Mouse (Mus musculus) limb, embryonic 12.5 days (tissue): ENCODE data around the gene Pou2f1. TPM values are rescaled to one million over a fixed set of nuclear protein-coding genes. Genes with fewer than 3 reads are reported as not detected.

Experiments
- ATAC-seq: fragments of 200-750 bp; cut with Nextera tagmentation; 2 replicates; pipeline ENCODE4 v1.8.0; 2017; ENCODE audit warnings: low read depth, moderate TSS enrichment; ENCODE audit not compliant: insufficient number of reproducible peaks, insufficient read depth, low FRiP score, low TSS enrichment
- H3K27ac ChIP-seq: fragments of 300-500 bp; sonication (generic); 2 replicates; pipeline ENCODE4 v1.5.1; 2016; ENCODE audit warnings: mild to moderate bottlenecking, moderate library complexity
- H3K27me3 ChIP-seq: fragments of 300-500 bp; sonication (generic); 2 replicates; pipeline ENCODE4 v1.6.1; 2016; ENCODE audit warnings: mild to moderate bottlenecking, moderate library complexity
- H3K36me3 ChIP-seq: fragments of 300-500 bp; sonication (generic); 2 replicates; pipeline ENCODE4 v1.6.1; 2016; ENCODE audit warnings: mild to moderate bottlenecking, moderate library complexity
- H3K4me1 ChIP-seq: fragments of 300-500 bp; sonication (generic); replicated peaks from 2 replicates; pipeline ENCODE4 v1.6.1; 2016
- H3K4me2 ChIP-seq: fragments of 300-500 bp; sonication (generic); 2 replicates; pipeline ENCODE4 v1.6.1; 2016; ENCODE audit warnings: mild to moderate bottlenecking, moderate library complexity
- H3K4me3 ChIP-seq: fragments of 300-500 bp; sonication (generic); replicated peaks from 2 replicates; pipeline ENCODE4 v1.5.1; 2016; ENCODE audit warnings: mild to moderate bottlenecking
- H3K9ac ChIP-seq: fragments of 300-500 bp; sonication (generic); replicated peaks from 2 replicates; pipeline ENCODE4 v1.6.1; 2016; ENCODE audit warnings: mild to moderate bottlenecking, moderate library complexity
- H3K9me3 ChIP-seq: fragments of 300-500 bp; sonication (generic); 2 replicates; pipeline ENCODE4 v1.6.1; 2016; ENCODE audit warnings: mild to moderate bottlenecking, moderate library complexity
- WGBS: fragments of 180-500 bp; shearing (Covaris S2); methylation state at CpG from one replicate; pipeline ENCODE4 v1.1.7; 2016; 5-methylcytosine and 5-hydroxymethylcytosine counted together
- polyA plus RNA-seq: library from polyadenylated mRNA; unstranded; fragments of >200 nt; fragmentation: Nextera tagmentation; extraction: Ambion mirVana; gene quantifications from 2 replicates; pipeline ENCODE4 v1.2.1, GENCODE M21; 2016

Pou2f1 gene
- polyA plus RNA-seq, result 17.0 and 18.5 TPM in 2 replicates

DNA sequence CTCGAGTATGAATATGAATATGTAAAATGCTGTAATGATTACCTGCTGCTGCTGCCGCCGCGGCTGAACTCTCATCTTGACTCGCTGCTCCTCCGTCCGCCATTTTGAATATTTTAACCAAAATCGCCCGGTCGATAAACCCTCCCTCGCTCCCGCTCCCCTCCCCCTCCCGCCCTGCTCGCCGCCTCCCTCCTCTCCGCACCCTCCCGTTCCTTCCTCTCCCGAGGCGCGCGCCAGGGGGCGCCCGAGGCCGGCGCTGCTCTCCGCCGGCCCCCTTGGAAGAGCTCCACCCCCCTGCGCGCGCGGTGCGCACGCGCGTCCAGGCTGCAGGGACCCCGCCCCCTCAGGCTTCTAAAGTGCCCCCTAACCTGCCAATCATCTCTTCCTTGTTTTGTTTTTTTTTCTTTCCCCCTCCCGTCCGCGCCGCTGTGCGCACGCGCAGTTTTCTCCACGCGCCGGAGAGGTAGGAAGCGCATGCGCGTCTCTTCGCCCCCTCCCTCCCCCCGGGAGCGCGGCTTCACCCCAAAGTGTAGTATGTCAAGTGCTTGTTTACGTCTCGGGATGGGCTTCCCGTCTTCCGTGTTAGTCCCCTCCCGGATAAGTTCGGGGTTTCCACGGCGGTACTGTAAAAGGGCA, at the start of gene Pou2f1:
TSS of gene Pou2f1 (minus strand) at position 159 of the 636 bp plus-strand sequence.
- peak within 1 kb of the TSS; percentile 99 for H3K4me3 ChIP-seq
- no peaks in the 10 kb centered on the region for H3K9me3 ChIP-seq
- H3K4me2 ChIP-seq, result peak within 1 kb of the TSS; percentile 92
- peak; percentile 86 for ATAC-seq
- peak within 1 kb of the TSS; percentile 98 for H3K9ac ChIP-seq
- no peaks in the 10 kb centered on the region for H3K27me3 ChIP-seq
- H3K36me3 ChIP-seq, result no peaks in the 10 kb centered on the region
- peaks cover 23% of the 10 kb centered on the region for H3K4me1 ChIP-seq
- under 1% methylated on average over 59 of the region's 61 CpGs for WGBS
- peak within 1 kb of the TSS; percentile 93 for H3K27ac ChIP-seq

DNA sequence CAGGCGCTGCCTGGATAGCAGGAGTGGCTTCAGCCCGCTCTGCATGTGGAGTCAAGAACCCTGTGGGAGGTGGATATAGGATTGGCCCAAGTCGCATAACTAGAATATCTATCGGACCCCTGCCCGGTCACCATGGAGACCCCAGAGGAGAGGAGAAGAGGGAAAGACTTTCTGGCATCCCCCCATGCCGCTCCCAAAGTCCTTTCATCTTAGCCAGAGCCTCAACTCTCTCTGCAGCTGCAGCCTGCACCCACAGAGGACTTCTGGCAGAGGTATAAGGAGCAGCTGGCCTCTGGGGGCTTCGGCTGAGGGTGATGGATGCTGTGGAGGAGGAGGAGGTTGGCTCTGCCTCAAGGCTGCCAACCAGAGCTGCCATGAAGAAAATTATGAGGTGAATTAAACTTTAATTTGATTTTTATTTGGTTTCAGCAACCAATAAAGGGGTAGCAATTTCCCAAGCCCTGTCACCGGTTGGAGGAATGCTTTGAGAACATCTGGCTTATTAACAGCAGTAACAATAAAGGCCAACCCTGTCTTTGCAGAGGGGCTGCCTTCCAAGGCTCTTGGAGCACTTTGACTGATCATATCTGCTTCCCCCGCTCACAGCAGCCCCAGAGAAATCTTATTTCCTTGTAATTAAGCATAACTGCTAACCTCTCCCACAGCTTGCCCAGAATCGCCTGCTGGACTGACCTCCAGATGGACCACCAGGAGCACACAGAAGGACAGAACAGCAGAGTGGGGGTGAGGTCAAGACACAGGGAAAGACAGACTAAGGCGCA, 46.8 kb upstream of the Pou2f1 start:
- WGBS, result 3% methylated on average over 11 of the region's 11 CpGs
- Histone ChIP-seq H3K36me3 (no peaks in the 10 kb centered on the region), H3K4me1 (peaks cover 60% of the 10 kb centered on the region), H3K4me2 (peak overlapping the region; percentile 93), H3K4me3 (peak overlapping the region; percentile 48), H3K9ac (peak overlapping the region; percentile 18), H3K9me3 (no peaks in the 10 kb centered on the region), H3K27me3 (0 out of 2 replicates have a peak, but pooled peaks cover 13% of the 10 kb centered on the region), H3K27ac (peak overlapping the region; percentile 80)
- peak; percentile 73 for ATAC-seq

DNA sequence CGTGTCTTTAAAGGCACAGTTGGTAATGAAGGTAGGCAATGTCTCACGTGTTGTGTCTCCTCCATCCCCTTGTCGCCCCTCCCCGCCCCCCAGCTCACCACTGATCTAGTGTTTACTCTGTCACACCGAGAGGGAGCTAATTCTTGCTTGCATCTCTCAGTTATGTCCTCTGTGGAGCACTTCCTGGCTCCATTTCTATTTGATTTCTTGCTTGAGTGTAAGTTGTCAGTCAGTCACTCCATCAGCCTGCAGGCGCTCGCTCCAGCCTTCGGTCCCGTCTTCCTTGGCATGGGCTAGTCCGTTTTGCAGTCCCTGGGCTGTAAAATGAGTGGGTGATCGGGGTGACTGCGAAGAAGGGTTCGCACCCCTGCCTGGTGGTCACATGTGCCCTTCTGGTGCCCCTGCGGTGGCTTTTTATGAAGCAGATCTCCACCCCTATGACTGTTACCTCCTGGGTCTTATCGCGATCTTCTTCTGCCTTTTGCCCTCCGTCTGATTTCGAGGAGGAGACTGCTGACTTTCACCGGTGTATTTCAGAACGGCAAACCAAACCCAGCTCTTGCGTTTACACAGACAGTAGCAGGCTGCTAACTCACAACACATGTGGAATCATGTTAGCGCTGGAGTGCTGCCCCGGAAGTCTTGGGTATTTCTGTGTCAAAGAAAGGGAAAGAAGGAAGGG, 45.9 kb upstream of the Pou2f1 start:
- Histone ChIP-seq H3K27me3 (0 out of 2 replicates have a peak, but pooled peaks cover 13% of the 10 kb centered on the region), H3K4me1 (peaks cover 63% of the 10 kb centered on the region), H3K4me2 (peak overlapping the region; percentile 93), H3K9me3 (no peaks in the 10 kb centered on the region), H3K36me3 (no peaks in the 10 kb centered on the region), H3K27ac (peak overlapping the region; percentile 77), H3K9ac (peak overlapping the region; percentile 18), H3K4me3 (peak overlapping the region; percentile 48)
- WGBS, result 1% methylated on average over 23 of the region's 23 CpGs
- no peak for ATAC-seq

DNA sequence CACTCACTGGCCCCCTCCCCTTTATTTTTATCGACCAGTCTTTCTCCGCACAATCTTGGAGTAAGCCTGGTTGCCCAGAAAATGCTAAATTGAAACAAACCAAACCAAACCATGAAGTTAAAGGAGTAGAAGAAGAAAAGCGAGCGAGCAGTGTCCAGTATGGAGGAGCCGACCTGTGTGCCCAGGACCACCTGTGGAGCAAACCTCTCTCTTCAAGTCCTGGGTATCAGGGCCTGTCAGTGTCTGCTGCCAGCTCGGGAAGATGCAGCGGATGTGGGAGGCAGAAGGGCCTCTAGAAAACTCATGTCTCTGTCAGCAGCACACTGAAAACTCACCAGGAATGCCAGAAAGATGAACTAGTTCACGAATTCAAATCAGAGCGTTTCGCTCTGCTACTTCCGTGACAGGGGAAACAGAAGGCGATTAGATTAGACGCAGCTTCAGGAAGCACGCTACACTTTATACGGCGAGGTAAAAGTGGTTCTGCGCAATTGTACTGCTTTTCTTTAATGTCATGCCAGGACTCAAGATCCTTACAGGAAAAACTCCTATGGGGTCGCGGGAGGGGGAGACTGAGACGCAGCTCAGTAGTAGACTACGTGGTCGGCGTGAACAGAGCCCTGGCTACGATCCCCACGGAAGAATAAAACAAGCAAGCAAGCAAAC, 45.2 kb upstream of the Pou2f1 start:
- peak overlapping the region; percentile 18 for H3K9ac ChIP-seq
- peak overlapping the region; percentile 93 for H3K4me2 ChIP-seq
- ATAC-seq, result no peak
- H3K27me3 ChIP-seq, result 0 out of 2 replicates have a peak, but pooled peaks cover 13% of the 10 kb centered on the region
- H3K4me1 ChIP-seq, result peaks cover 61% of the 10 kb centered on the region
- WGBS, result 6% methylated on average over 25 of the region's 25 CpGs
- peak overlapping the region; percentile 77 for H3K27ac ChIP-seq
- no peaks in the 10 kb centered on the region for H3K36me3 ChIP-seq
- H3K9me3 ChIP-seq, result no peaks in the 10 kb centered on the region
- H3K4me3 ChIP-seq, result peak overlapping the region; percentile 48

DNA sequence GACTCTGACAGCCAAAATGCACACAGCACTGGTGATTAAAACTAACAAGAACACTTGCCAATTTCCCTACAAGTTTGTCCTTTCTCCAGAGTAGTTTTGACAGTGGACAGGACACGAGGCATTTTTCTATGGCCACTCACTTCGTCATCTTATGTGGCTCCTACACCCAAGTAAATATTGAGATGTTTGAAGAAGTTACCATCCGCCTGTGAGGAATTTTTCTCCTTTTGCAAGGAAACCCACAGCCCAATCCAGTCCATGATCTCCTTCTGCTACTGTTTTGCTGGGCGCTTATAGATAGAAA, 43.4 kb upstream of the Pou2f1 start:
- ATAC-seq, result no peak
- Histone ChIP-seq H3K4me3 (no peak overlapping the region), H3K4me2 (peak overlapping the region; percentile 42), H3K27me3 (0 out of 2 replicates have a peak, but pooled peaks cover 13% of the 10 kb centered on the region), H3K9me3 (no peaks in the 10 kb centered on the region), H3K36me3 (no peaks in the 10 kb centered on the region), H3K27ac (peak overlapping the region; percentile 72), H3K4me1 (peaks cover 56% of the 10 kb centered on the region), H3K9ac (no peak overlapping the region)
- WGBS, result 33% methylated on average over 4 of the region's 4 CpGs

DNA sequence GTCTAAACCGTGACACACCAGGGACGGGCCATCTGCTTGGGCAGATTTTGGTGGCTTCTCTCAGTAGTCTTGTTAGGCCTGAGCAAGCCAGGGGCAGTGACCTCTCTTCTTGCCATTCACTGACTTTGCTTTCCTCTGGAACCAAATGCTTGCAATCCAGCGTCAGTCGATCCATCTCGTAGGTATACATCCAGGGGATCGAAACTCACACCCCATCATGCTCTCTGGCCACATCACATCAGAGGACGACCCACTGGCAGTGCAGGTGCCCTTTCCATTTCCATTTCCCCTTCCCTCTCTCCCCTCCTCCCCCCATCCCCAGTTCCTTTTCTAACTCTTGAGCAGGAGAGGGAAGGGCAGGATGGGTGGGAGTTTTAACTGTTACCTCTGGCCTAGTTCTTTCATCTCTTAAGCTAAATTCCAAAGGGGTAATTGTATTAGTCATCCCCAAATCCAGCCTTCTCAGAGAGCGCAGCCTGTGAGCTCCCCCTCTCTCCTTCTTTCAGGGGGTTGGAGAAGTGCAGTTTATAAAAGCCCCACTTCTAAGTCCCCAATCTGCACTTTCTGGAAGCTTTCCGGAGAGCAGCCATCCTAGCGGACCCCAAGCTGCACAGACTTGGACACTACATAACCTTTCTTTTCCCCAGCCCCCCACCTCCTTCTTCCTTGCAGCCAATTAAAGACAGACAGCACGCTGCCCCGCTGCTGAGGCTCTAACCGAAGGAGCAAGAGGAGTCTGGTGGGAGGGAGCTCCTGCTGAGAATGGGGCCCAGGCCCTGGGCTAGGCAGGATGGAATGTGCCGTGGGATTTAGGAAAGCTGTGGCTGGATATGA, 42.8 kb upstream of the Pou2f1 start:
- Histone ChIP-seq H3K4me3 (no peak overlapping the region), H3K27ac (peak overlapping the region; percentile 72), H3K9ac (no peak overlapping the region), H3K4me1 (peaks cover 56% of the 10 kb centered on the region), H3K4me2 (peak overlapping the region; percentile 42), H3K27me3 (0 out of 2 replicates have a peak, but pooled peaks cover 13% of the 10 kb centered on the region), H3K36me3 (no peaks in the 10 kb centered on the region), H3K9me3 (no peaks in the 10 kb centered on the region)
- ATAC-seq, result peak; percentile 41; the same call in 1 of the 2 replicates
- 18% methylated on average over 14 of the region's 14 CpGs for WGBS

DNA sequence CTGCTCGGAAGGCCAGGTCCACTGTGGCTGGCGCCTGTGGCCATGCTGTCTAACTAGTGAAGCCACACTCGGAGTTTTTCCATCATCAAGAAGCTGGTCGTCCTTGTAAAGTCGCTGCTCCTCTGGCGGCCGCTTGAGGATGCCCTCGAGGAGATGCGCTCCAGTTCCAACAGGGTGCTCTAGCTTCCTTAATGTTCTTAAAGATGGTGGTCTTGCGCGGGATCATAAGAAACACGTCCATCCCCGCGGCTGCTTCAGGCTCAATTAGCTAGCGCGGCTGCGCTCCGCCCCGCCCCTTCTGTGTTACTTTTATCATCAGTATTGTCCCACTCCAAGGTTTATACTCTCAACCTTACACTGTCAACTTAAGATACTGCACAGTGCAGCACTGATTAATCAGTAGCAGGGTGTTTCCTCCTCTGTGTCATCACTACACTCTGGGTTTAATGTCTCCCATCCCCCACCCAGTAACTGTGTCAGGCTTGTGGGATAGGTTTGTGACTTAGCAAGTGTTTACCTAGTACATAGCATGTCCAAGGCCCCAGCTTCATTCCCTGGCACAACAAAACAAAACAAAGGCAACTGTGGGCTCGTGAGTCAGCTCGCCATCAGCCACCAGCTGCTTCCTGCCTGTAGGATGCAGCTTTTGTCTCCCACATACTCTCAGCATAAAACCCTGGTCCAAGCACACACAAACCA, 41.1 kb upstream of the Pou2f1 start:
- Histone ChIP-seq H3K9ac (no peak overlapping the region), H3K27me3 (0 out of 2 replicates have a peak, but pooled peaks cover 13% of the 10 kb centered on the region), H3K9me3 (no peaks in the 10 kb centered on the region), H3K36me3 (no peaks in the 10 kb centered on the region), H3K4me1 (peaks cover 45% of the 10 kb centered on the region), H3K4me3 (no peak overlapping the region), H3K4me2 (no peak overlapping the region), H3K27ac (no peak overlapping the region)
- 76% methylated on average over 21 of the region's 21 CpGs for WGBS
- ATAC-seq, result no peak

DNA sequence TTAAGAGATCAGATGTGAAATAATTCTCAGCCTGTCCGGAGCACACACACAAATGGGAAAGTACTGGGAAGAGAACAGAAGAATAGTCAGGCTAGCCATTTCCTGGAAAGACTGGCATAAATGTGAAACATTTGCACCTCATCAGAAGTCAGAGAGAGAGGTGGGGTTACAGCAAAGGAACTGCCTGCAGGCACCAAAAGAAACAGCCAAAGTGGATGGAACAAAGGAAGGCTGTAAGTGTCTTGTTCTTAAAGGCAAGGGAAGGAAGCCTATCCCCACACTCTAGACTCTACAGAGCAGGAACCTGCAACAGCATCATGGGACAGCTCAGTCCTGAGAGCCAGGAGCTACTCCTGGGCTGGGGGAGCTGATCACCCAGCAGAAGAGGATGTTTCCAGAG, 39.0 kb upstream of the Pou2f1 start:
- Histone ChIP-seq H3K4me1 (peaks cover 25% of the 10 kb centered on the region), H3K9me3 (no peaks in the 10 kb centered on the region), H3K27me3 (0 out of 2 replicates have a peak, but pooled peaks cover 2% of the 10 kb centered on the region), H3K4me2 (no peak overlapping the region), H3K36me3 (no peaks in the 10 kb centered on the region), H3K9ac (no peak overlapping the region), H3K27ac (peak overlapping the region; percentile 8; the same call in 1 of the 2 replicates), H3K4me3 (no peak overlapping the region)
- 43% methylated on average over 1 of the region's 1 CpGs for WGBS
- no peak for ATAC-seq

DNA sequence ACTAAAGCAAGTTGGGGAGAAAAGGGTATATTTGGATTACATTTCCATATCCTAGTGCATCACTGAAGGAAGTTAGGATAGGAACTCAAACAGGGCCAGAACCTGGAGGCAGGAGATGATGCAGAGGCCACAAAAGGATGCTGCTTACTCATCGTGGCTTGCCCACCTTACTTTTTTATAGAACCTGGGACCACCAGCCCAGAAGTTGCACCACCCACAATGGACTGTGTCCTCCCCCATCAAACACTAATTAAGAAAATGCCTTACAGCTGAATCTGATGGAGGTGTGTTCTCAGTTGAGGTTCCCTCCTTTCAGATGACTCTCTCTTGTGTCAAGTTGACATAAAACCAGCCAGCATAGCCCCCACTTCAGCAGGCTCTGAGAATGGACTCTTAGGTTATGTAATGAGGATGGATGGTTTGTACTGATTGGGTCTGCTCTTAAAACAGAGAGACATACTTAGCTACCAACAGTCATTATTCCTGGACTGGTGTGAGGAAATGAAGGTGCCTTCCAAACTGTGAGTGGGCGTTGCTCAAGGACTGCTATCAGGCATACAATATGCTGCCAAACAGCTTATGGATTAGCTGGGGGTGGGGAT, 36.4 kb upstream of the Pou2f1 start:
- 81% methylated on average over 2 of the region's 2 CpGs for whole genome bisulfite sequencing
- H3K9ac ChIP-seq, result no peak overlapping the region
- no peak overlapping the region for H3K4me3 ChIP-seq

More for the DNA sequence above, 36.4 kb upstream of the Pou2f1 start:
- H3K27ac ChIP-seq, result no peak overlapping the region
- H3K36me3 ChIP-seq, result no peaks in the 10 kb centered on the region
- no peak overlapping the region for H3K4me2 ChIP-seq
- no peaks in the 10 kb centered on the region for H3K9me3 ChIP-seq
- ATAC-seq, result no peak
- H3K4me1 ChIP-seq, result peaks cover 16% of the 10 kb centered on the region
- H3K27me3 ChIP-seq, result no peaks in the 10 kb centered on the region
